Mouse (Mus musculus): Measurements from ENCODE around the gene Cd80. TPM values are rescaled to one million over a fixed set of nuclear protein-coding genes. Genes with fewer than 3 reads are reported as not detected.
"Not testable (repeated sequence)": the region's sequence is repeated elsewhere in the genome, so short reads cannot be mapped to it uniquely, and the experiment has no call there.

Gene Cd80
- total and polyA plus RNA-seq, 2 experiments from 2014 or later = 0.33 TPM

DNA sequence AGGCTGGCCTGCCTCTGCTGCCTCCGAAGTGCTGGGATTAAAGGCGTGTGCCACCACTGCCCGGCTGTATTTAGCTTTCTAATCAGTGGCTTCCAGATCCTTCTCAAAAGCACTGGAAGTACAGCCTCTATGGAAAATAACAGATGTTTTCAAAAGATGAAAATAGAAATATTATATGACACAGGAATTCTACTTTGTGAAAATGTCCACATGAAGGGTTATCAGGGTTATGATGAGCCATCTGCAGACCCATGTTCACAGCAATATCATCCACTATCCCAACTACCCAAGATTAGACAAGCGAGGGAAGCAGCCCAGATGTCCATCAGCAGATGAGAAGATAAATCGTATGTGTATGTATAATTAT lies 17.1 kb downstream of the Cd80 start:
- no peak for ATAC-seq (ENCODE audit: low FRiP score)
- Histone ChIP-seq H3K36me3 (ENCODE audit: insufficient read depth, low read length) (no peaks in the 10 kb centered on the region), H3K9me3 (ENCODE audit: low read length) (no peaks in the 10 kb centered on the region), H3K4me2 (ENCODE audit: low read depth, low read length, poor library complexity, severe bottlenecking) (no peak overlapping the region), H3K4me3 (ENCODE audit: low read depth, low read length) (no peak overlapping the region), H3K9ac (replicated peaks; ENCODE audit: low read length, poor library complexity, severe bottlenecking) (no peak overlapping the region), H3K4me1 (ENCODE audit: insufficient read depth, low read length) (no peaks in the 10 kb centered on the region), H3K27me3 (ENCODE audit: insufficient read depth, low read length) (no peaks in the 10 kb centered on the region), H3K27ac (ENCODE audit: low read depth, low read length) (no peak overlapping the region)
- no peak for DNase-seq (ENCODE audit: low spot score)
- no peak for TF ChIP-seq CTCF (IDR thresholded peaks at IDR 0.05)
- WGBS = 93% methylated on average over 5 of the region's 5 CpGs

DNA sequence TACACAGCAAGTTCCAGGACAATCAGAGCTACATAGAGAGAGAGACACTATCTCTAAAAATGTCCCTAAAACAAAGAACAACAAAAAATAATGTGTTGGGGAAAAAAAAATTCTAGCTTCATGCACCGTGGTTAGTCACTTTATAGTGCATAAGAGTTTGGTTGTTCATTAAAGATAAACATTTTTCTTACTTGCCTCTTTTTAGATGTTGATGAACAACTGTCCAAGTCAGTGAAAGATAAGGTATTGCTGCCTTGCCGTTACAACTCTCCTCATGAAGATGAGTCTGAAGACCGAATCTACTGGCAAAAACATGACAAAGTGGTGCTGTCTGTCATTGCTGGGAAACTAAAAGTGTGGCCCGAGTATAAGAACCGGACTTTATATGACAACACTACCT lies 18.3 kb downstream of the Cd80 start:
- Histone ChIP-seq H3K27ac (ENCODE audit: low read depth, low read length) (no peak overlapping the region), H3K36me3 (ENCODE audit: insufficient read depth, low read length) (no peaks in the 10 kb centered on the region), H3K9ac (replicated peaks; ENCODE audit: low read length, poor library complexity, severe bottlenecking) (no peak overlapping the region), H3K4me1 (ENCODE audit: insufficient read depth, low read length) (no peaks in the 10 kb centered on the region), H3K9me3 (ENCODE audit: low read length) (no peaks in the 10 kb centered on the region), H3K4me3 (ENCODE audit: low read depth, low read length) (no peak overlapping the region), H3K27me3 (ENCODE audit: insufficient read depth, low read length) (no peaks in the 10 kb centered on the region), H3K4me2 (ENCODE audit: low read depth, low read length, poor library complexity, severe bottlenecking) (no peak overlapping the region)
- 94% methylated on average over 5 of the region's 5 CpGs for WGBS
- ATAC-seq (ENCODE audit: low FRiP score) (no peak), DNase-seq (ENCODE audit: low spot score) (no peak)
- TF ChIP-seq CTCF (IDR thresholded peaks at IDR 0.05) = no peak

DNA sequence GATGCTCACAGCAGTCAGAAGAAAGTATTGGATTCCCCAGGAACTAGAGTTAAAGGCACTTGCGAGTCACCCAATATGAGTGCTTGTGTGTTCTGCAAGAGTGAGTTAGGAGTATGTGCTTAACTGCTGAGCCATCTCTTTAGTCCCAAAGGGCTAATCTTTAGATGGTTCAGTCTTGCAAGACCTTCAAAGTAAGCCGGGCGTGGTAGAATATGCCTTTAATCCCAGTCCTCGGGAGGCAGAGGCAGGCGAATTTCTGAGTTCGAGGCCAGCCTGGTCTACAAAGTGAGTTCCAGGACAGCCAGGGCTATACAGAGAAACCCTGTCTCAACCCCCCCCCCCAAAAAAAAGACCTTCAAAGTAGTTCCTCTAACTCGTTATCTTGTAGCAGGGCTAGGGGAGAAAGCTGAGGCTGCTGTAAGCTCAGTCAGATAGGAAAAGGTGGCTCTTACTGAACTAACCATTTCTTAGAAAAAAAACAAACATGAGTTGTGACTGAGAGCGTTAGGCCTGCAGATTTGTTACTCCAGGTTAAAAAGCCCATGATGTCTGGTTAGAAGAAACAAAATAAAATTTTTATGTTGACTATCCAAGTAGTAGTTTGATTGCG lies 19.4 kb downstream of the Cd80 start:
- Histone ChIP-seq H3K9ac (replicated peaks; ENCODE audit: low read length, poor library complexity, severe bottlenecking) (no peak overlapping the region), H3K36me3 (ENCODE audit: insufficient read depth, low read length) (no peaks in the 10 kb centered on the region), H3K27ac (ENCODE audit: low read depth, low read length) (no peak overlapping the region), H3K4me1 (ENCODE audit: insufficient read depth, low read length) (no peaks in the 10 kb centered on the region), H3K9me3 (ENCODE audit: low read length) (no peaks in the 10 kb centered on the region), H3K4me2 (ENCODE audit: low read depth, low read length, poor library complexity, severe bottlenecking) (no peak overlapping the region), H3K4me3 (ENCODE audit: low read depth, low read length) (no peak overlapping the region), H3K27me3 (ENCODE audit: insufficient read depth, low read length) (no peaks in the 10 kb centered on the region)
- TF ChIP-seq CTCF (IDR thresholded peaks at IDR 0.05) = no peak
- ATAC-seq (ENCODE audit: low FRiP score) = no peak
- WGBS = 93% methylated on average over 9 of the region's 9 CpGs
- no peak for DNase-seq (ENCODE audit: low spot score)

DNA sequence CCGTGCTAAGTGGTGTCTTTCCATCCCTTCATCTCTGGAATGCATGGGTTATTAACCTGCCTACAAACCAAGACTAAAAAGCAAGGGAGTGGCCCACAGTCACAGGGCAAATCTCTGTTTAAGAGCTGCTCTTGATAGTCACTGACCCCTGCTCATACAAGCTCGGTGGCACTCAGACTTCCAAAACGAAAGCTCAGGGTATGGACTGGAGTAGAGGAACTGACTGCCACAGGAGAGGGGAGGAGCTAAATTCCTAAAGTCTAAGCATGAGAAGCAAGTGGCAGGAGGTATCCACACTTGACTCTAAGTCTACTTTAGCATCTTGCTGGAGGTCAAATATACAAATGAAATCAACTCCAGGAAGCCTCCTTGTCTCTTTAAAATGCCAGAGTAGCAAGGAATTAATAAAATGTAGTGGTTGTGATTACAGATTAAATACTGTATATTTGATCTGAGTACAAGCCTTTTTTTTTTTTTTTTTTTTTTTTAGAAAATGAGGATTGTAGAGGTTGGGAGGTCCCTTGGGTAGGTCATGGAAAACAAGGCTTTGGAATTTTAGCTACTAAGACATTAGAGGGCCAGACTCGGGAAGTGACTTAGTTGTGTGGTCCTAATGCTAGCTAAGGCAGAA lies 20.4 kb downstream of the Cd80 start:
- no peak for TF ChIP-seq CTCF (IDR thresholded peaks at IDR 0.05)
- WGBS = 65% methylated on average over 4 of the region's 4 CpGs

DNA sequence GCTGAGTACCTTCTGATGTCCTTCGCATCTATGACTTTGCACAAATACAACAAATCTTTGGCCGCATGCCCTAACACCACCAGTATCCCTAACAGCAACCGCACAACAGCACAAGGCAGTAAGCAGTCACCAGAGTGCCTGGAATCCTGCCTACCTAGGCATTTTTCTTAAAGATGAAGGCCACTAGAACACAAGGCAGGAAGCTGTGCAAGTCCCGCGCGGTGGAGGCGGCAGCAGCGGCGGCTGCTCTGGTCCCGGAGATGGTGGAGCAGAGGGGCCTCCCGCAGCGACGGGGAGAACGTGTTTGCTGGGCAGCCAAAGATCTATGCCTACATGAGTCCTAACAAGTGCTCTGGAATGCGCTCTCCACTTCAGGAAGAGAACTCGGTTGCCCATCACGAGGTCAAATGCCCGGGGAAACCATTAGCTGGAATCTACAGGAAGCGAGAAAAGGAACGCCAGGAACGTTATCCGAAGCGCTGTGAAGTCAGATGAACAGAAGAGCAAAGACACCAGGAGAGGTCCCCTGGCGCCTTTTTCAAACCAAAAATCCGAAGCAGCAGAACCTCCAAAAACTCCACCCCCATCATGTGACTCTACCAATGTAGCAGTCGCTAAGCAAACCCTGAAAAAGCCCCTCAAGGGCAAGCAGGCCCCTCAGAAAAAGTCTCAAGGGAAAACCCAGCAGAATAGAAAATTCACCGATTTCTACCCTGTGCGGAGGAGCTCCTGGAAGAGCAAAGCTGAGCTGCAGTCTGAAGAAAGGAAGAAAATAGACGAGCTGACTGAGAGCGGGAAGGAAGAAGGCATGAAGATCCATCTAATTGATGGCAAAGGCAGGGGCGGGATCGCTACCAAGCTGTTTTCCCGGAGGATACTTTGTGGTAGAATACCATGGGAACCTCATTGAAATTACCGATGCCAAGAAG lies 21.2 kb downstream of the Cd80 start:
- peak overlapping the region; percentile 2; the same call in 1 of the 2 replicates for H3K9ac ChIP-seq (replicated peaks; ENCODE audit: low read length, poor library complexity, severe bottlenecking)
- 10% methylated on average over 34 of the region's 34 CpGs for WGBS
- H3K4me3 ChIP-seq (ENCODE audit: low read depth, low read length) = peak overlapping the region; percentile 34
- peak overlapping the region; percentile 55 for H3K4me2 ChIP-seq (ENCODE audit: low read depth, low read length, poor library complexity, severe bottlenecking)
- H3K9me3 ChIP-seq (ENCODE audit: low read length) = no peaks in the 10 kb centered on the region
- no peak overlapping the region for H3K27ac ChIP-seq (ENCODE audit: low read depth, low read length)
- H3K27me3 ChIP-seq (ENCODE audit: insufficient read depth, low read length) = no peaks in the 10 kb centered on the region
- H3K4me1 ChIP-seq (ENCODE audit: insufficient read depth, low read length) = no peaks in the 10 kb centered on the region
- H3K36me3 ChIP-seq (ENCODE audit: insufficient read depth, low read length) = no peaks in the 10 kb centered on the region
- no peak for TF ChIP-seq CTCF (IDR thresholded peaks at IDR 0.05)
- DNase-seq (ENCODE audit: low spot score) = peak; percentile 48
- peak; percentile 27; the same call in 1 of the 2 replicates for ATAC-seq (ENCODE audit: low FRiP score)

More for the DNA sequence above, 20.4 kb downstream of the Cd80 start:
- Histone ChIP-seq H3K27me3 (ENCODE audit: insufficient read depth, low read length) (no peaks in the 10 kb centered on the region), H3K9ac (replicated peaks; ENCODE audit: low read length, poor library complexity, severe bottlenecking) (no peak overlapping the region), H3K36me3 (ENCODE audit: insufficient read depth, low read length) (no peaks in the 10 kb centered on the region), H3K4me3 (ENCODE audit: low read depth, low read length) (no peak overlapping the region), H3K4me2 (ENCODE audit: low read depth, low read length, poor library complexity, severe bottlenecking) (peak overlapping the region; percentile 55), H3K27ac (ENCODE audit: low read depth, low read length) (no peak overlapping the region), H3K9me3 (ENCODE audit: low read length) (no peaks in the 10 kb centered on the region), H3K4me1 (ENCODE audit: insufficient read depth, low read length) (no peaks in the 10 kb centered on the region)
- no peak for DNase-seq (ENCODE audit: low spot score)
- no peak for ATAC-seq (ENCODE audit: low FRiP score)

DNA sequence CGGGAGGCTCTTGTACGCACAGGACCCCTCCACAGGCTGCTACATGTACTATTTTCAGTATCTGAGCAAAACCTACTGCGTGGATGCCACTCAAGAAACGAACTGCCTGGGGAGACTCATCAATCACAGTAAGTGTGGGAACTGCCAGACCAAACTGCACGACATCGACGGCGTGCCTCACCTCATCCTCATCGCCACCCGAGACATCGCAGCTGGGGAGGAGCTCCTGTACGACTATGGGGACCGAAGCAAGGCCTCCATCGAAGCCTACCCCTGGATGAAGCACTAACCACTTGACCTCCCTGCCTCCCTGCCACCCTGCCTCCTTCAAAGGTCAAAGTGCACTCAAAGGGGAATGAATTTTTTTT lies 21.9 kb downstream of the Cd80 start:
- DNase-seq (ENCODE audit: low spot score); H3K36me3 ChIP-seq (ENCODE audit: insufficient read depth, low read length); ATAC-seq (ENCODE audit: low FRiP score); H3K27ac ChIP-seq (ENCODE audit: low read depth, low read length); H3K27me3 ChIP-seq (ENCODE audit: insufficient read depth, low read length); H3K4me1 ChIP-seq (ENCODE audit: insufficient read depth, low read length); H3K9me3 ChIP-seq (ENCODE audit: low read length): not testable (repeated sequence)
- 0 out of 2 replicates have a peak overlapping the region, but pooled peaks have one; percentile 2 for H3K9ac ChIP-seq (replicated peaks; ENCODE audit: low read length, poor library complexity, severe bottlenecking)
- peak overlapping the region; percentile 34 for H3K4me3 ChIP-seq (ENCODE audit: low read depth, low read length)
- 65% methylated on average over 14 of the region's 14 CpGs for WGBS
- peak overlapping the region; percentile 55 for H3K4me2 ChIP-seq (ENCODE audit: low read depth, low read length, poor library complexity, severe bottlenecking)
